Mouse (Mus musculus): Measurements from ENCODE around the gene Man2b1. TPM values are rescaled to one million over a fixed set of nuclear protein-coding genes. Genes with fewer than 3 reads are reported as not detected.

Man2b1 gene
- polyA plus RNA-seq, 1 experiment from 2014 or later = 26.1 TPM

Small RNA genes within 50 kb of the gene (microRNA-seq; reads per million reads assigned to microRNA genes)
- gene Gm23388 = 15.6 reads per million, percentile 27 among the genes with 10 or more reads in this experiment
- 2.7 reads per million for gene Mir7070

Other genes with a start within 250 kb of the Man2b1 start
- 112 and 122 TPM in 2 replicates for gene Rad23a, start 242.6 kb upstream of the Man2b1 start, polyA plus RNA-seq (2016; fragmentation: Nextera tagmentation; extraction: Ambion mirVana)
- 758 and 801 TPM in 2 replicates for gene Calr, start 236.3 kb upstream of the Man2b1 start, polyA plus RNA-seq (2016; fragmentation: Nextera tagmentation; extraction: Ambion mirVana)
- 133 and 138 TPM in 2 replicates for gene Farsa, start 226.3 kb upstream of the Man2b1 start, polyA plus RNA-seq (2016; fragmentation: Nextera tagmentation; extraction: Ambion mirVana)
- 77.8 and 83.7 TPM in 2 replicates for gene Syce2, start 211.2 kb upstream of the Man2b1 start, polyA plus RNA-seq (2016; fragmentation: Nextera tagmentation; extraction: Ambion mirVana)
- gene Gcdh, start 189.3 kb upstream of the Man2b1 start, polyA plus RNA-seq (2016; fragmentation: Nextera tagmentation; extraction: Ambion mirVana) = 49.6 and 51.8 TPM in 2 replicates
- 14.5 and 15.6 TPM in 2 replicates for gene Klf1, start 181.3 kb upstream of the Man2b1 start, polyA plus RNA-seq (2016; fragmentation: Nextera tagmentation; extraction: Ambion mirVana)
- 6.1 and 10.1 TPM in 2 replicates for gene Dnase2a, start 174.7 kb upstream of the Man2b1 start, polyA plus RNA-seq (2016; fragmentation: Nextera tagmentation; extraction: Ambion mirVana)
- gene Mast1, start 145.9 kb upstream of the Man2b1 start, polyA plus RNA-seq (2016; fragmentation: Nextera tagmentation; extraction: Ambion mirVana) = 2.3 and 3.4 TPM in 2 replicates
- gene Rtbdn, start 136.3 kb upstream of the Man2b1 start, polyA plus RNA-seq (2016; fragmentation: Nextera tagmentation; extraction: Ambion mirVana) = 0.36 and 0.91 TPM in 2 replicates
- not detected in 2 replicates for gene Gm49661, start 113.8 kb upstream of the Man2b1 start, polyA plus RNA-seq (2016; fragmentation: Nextera tagmentation; extraction: Ambion mirVana)
- 1,193 and 1,272 TPM in 2 replicates for gene Prdx2, start 113.7 kb upstream of the Man2b1 start, polyA plus RNA-seq (2016; fragmentation: Nextera tagmentation; extraction: Ambion mirVana)
- 147 and 148 TPM in 2 replicates for gene Rnaseh2a, start 113.5 kb upstream of the Man2b1 start, polyA plus RNA-seq (2016; fragmentation: Nextera tagmentation; extraction: Ambion mirVana)
- 6.6 and 6.7 TPM in 2 replicates for gene Junb, start 104.6 kb upstream of the Man2b1 start, polyA plus RNA-seq (2016; fragmentation: Nextera tagmentation; extraction: Ambion mirVana)
- gene Hook2, start 92.7 kb upstream of the Man2b1 start, polyA plus RNA-seq (2016; fragmentation: Nextera tagmentation; extraction: Ambion mirVana) = 19.5 and 20.0 TPM in 2 replicates
- gene Best2, start 68.7 kb upstream of the Man2b1 start, polyA plus RNA-seq (2016; fragmentation: Nextera tagmentation; extraction: Ambion mirVana) = 0.08 TPM in 1 of 2 replicates, not detected in the other
- 157 TPM in 2 replicates for gene Asna1, start 58.0 kb upstream of the Man2b1 start, polyA plus RNA-seq (2016; fragmentation: Nextera tagmentation; extraction: Ambion mirVana)
- gene Trir, start 56.4 kb upstream of the Man2b1 start, polyA plus RNA-seq (2016; fragmentation: Nextera tagmentation; extraction: Ambion mirVana) = 154 and 157 TPM in 2 replicates
- gene Tnpo2, start 46.4 kb upstream of the Man2b1 start, polyA plus RNA-seq (2016; fragmentation: Nextera tagmentation; extraction: Ambion mirVana) = 31.2 and 31.5 TPM in 2 replicates
- gene Fbxw9, start 23.2 kb upstream of the Man2b1 start, polyA plus RNA-seq (2016; fragmentation: Nextera tagmentation; extraction: Ambion mirVana) = 21.4 and 25.1 TPM in 2 replicates
- not detected in 2 replicates for gene Gm5741, start 15.3 kb upstream of the Man2b1 start, polyA plus RNA-seq (2016; fragmentation: Nextera tagmentation; extraction: Ambion mirVana)
- gene Dhps, start 11.5 kb upstream of the Man2b1 start, polyA plus RNA-seq (2016; fragmentation: Nextera tagmentation; extraction: Ambion mirVana) = 70.5 and 74.5 TPM in 2 replicates
- gene Wdr83os, start 2.5 kb upstream of the Man2b1 start, polyA plus RNA-seq (2016; fragmentation: Nextera tagmentation; extraction: Ambion mirVana) = 126 and 127 TPM in 2 replicates
- gene Wdr83, start 2.0 kb upstream of the Man2b1 start, polyA plus RNA-seq (2016; fragmentation: Nextera tagmentation; extraction: Ambion mirVana) = 64.3 and 65.8 TPM in 2 replicates
- 1.6 and 1.9 TPM in 2 replicates for gene Zfp791, start 39.8 kb downstream of the Man2b1 start, polyA plus RNA-seq (2016; fragmentation: Nextera tagmentation; extraction: Ambion mirVana)
- not detected in 2 replicates for gene Cks1brt, start 68.7 kb downstream of the Man2b1 start, polyA plus RNA-seq (2016; fragmentation: Nextera tagmentation; extraction: Ambion mirVana)
- gene Olfr371, start 142.7 kb downstream of the Man2b1 start, polyA plus RNA-seq (2016; fragmentation: Nextera tagmentation; extraction: Ambion mirVana) = not detected in 2 replicates
- gene Orc6, start 216.4 kb downstream of the Man2b1 start, polyA plus RNA-seq (2016; fragmentation: Nextera tagmentation; extraction: Ambion mirVana) = 154 and 158 TPM in 2 replicates
- gene Vps35, start 216.5 kb downstream of the Man2b1 start, polyA plus RNA-seq (2016; fragmentation: Nextera tagmentation; extraction: Ambion mirVana) = 140 and 147 TPM in 2 replicates